Mouse (Mus musculus): Measurements from ENCODE around the gene Elovl5. TPM values are rescaled to one million over a fixed set of nuclear protein-coding genes. Genes with fewer than 3 reads are reported as not detected.

Gene Elovl5
- polyA plus RNA-seq, 1 experiment from 2014 or later = 101 TPM

DNA sequence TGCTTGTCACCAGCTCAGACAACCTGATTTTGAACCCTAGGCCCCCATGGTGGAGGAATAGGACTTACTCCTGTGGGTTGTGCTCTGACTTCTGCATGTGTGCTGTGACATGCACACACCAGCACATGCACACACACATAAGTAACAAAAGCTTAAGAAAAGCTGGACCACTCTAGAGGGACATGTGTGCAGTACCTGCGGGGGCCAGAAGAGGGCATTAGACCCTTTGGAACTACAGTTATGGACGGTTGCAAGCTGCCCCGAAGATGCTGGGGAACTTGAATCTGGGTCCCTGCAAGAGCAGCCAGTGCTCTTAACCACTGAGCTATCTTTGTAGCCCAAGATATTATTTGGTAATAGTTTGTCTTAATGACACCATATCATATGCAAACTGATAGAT, 88.3 kb downstream of the Elovl5 start:
- Histone ChIP-seq H3K27me3 (ENCODE audit: control insufficient read depth, insufficient read depth, low read length) (no peaks in the 10 kb centered on the region), H3K36me3 (ENCODE audit: control insufficient read depth, insufficient read depth, low read length) (no peaks in the 10 kb centered on the region), H3K4me2 (ENCODE audit: low read depth, low read length, severe bottlenecking) (no peak overlapping the region), H3K4me1 (replicated peaks; ENCODE audit: control insufficient read depth, insufficient read depth, low read length) (no peaks in the 10 kb centered on the region), H3K4me3 (ENCODE audit: low read depth, low read length) (no peak overlapping the region), H3K9ac (ENCODE audit: low read length) (no peak overlapping the region), H3K27ac (ENCODE audit: low read depth, low read length) (no peak overlapping the region), H3K9me3 (ENCODE audit: control insufficient read depth, low read length) (no peaks in the 10 kb centered on the region)
- WGBS = 57% methylated on average over 3 of the region's 3 CpGs
- DNase-seq (ENCODE audit: low spot score) = no peak
- no peak for ATAC-seq (replicated peaks; ENCODE audit: low FRiP score)

DNA sequence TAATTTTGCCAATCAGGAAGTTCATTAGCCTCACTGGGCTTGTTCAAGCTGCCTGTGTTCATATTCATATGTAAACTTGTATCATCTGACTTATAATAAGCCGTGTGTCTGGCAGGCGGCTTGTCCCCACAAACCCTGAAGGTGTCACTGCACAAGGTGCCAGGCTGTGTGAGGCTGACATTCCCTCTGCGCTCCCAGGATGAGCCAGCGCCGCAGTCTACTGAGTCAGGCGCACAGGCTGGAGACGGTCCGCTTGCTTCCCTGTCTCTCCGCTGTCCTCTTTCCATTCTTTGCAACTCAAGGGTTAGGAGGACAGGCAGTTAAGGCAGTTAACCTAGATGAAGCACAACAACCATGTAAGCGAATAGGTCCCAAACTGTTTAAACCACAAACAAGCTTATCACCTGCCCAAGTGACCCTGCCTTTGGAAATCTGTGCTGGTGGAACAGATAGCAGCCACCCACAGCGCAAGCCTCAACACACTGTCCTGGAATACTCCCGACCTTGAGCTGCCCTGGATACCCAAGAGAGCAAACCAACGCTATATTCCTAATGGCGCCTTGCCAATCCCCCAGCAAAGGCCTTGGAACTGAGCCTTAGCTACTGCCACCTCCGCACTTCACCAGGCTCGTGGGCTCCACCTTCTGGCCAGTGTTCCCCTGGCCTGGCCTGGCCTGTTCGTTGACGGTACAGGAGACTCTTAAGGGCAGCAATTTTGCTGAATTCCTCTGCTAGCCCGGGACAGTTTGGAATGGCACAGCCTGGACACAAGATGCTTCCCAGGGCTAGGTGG, 89.2 kb downstream of the Elovl5 start:
- ATAC-seq (replicated peaks; ENCODE audit: low FRiP score) = peak; percentile 79
- WGBS = 63% methylated on average over 19 of the region's 19 CpGs
- no peak overlapping the region for H3K9ac ChIP-seq (ENCODE audit: low read length)

DNA sequence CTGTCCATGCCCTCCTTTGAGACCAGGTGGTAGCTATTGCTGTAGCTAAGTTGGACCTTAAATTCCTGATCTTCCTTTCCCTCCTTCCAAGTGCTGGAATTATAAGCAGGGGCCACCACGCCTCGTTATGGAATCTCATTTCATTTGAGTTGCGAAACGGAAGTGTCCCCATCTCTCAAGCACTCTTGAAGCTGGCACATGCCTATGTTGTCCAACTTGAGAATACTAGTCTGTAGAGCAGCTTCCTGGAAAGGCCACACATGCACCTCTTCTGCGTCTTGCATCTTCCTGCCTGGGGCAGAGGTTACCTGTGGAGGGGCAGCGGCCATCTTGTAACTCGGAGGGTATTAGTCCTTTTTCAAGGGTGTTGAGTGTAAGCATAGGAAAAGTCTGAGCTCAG, 92.2 kb downstream of the Elovl5 start:
- H3K9ac ChIP-seq (ENCODE audit: low read length) = no peak overlapping the region
- H3K4me1 ChIP-seq (replicated peaks; ENCODE audit: control insufficient read depth, insufficient read depth, low read length) = no peaks in the 10 kb centered on the region
- H3K27me3 ChIP-seq (ENCODE audit: control insufficient read depth, insufficient read depth, low read length) = no peaks in the 10 kb centered on the region
- ATAC-seq (replicated peaks; ENCODE audit: low FRiP score) (no peak), DNase-seq (ENCODE audit: low spot score) (no peak)
- H3K9me3 ChIP-seq (ENCODE audit: control insufficient read depth, low read length) = no peaks in the 10 kb centered on the region
- H3K4me3 ChIP-seq (ENCODE audit: low read depth, low read length) = no peak overlapping the region
- 92% methylated on average over 7 of the region's 7 CpGs for WGBS
- no peak overlapping the region for H3K27ac ChIP-seq (ENCODE audit: low read depth, low read length)
- H3K36me3 ChIP-seq (ENCODE audit: control insufficient read depth, insufficient read depth, low read length) = no peaks in the 10 kb centered on the region
- H3K4me2 ChIP-seq (ENCODE audit: low read depth, low read length, severe bottlenecking) = no peak overlapping the region

More for the DNA sequence above, 89.2 kb downstream of the Elovl5 start:
- Histone ChIP-seq H3K27ac (ENCODE audit: low read depth, low read length) (no peak overlapping the region), H3K27me3 (ENCODE audit: control insufficient read depth, insufficient read depth, low read length) (no peaks in the 10 kb centered on the region), H3K4me2 (ENCODE audit: low read depth, low read length, severe bottlenecking) (no peak overlapping the region), H3K4me1 (replicated peaks; ENCODE audit: control insufficient read depth, insufficient read depth, low read length) (no peaks in the 10 kb centered on the region), H3K9me3 (ENCODE audit: control insufficient read depth, low read length) (no peaks in the 10 kb centered on the region), H3K36me3 (ENCODE audit: control insufficient read depth, insufficient read depth, low read length) (no peaks in the 10 kb centered on the region), H3K4me3 (ENCODE audit: low read depth, low read length) (no peak overlapping the region)
- peak; percentile 79 for DNase-seq (ENCODE audit: low spot score)

DNA sequence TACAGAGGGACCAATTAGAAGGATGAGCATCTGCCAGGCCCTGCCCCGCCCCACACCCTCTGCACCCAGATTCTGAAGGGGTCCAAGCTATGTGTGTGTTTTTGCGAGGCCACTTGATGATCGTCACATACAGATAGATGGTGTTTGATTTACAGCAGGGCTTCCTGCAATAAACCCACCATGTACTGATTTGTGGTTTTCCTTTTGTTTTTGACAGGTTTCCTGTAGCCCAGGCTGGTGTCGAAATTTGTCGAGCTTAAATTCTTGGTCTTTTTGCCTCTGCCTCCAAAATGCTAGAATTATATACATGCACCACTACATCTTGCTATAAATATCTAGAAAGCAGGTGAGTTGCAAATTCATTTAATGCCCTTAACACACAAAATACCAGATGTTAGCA, 93.0 kb downstream of the Elovl5 start:
- ATAC-seq (replicated peaks; ENCODE audit: low FRiP score) (no peak), DNase-seq (ENCODE audit: low spot score) (no peak)
- no peaks in the 10 kb centered on the region for H3K4me1 ChIP-seq (replicated peaks; ENCODE audit: control insufficient read depth, insufficient read depth, low read length)
- WGBS = 91% methylated on average over 5 of the region's 5 CpGs
- no peaks in the 10 kb centered on the region for H3K27me3 ChIP-seq (ENCODE audit: control insufficient read depth, insufficient read depth, low read length)
- H3K36me3 ChIP-seq (ENCODE audit: control insufficient read depth, insufficient read depth, low read length) = no peaks in the 10 kb centered on the region
- no peak overlapping the region for H3K9ac ChIP-seq (ENCODE audit: low read length)
- H3K27ac ChIP-seq (ENCODE audit: low read depth, low read length) = no peak overlapping the region
- no peak overlapping the region for H3K4me3 ChIP-seq (ENCODE audit: low read depth, low read length)
- no peaks in the 10 kb centered on the region for H3K9me3 ChIP-seq (ENCODE audit: control insufficient read depth, low read length)
- no peak overlapping the region for H3K4me2 ChIP-seq (ENCODE audit: low read depth, low read length, severe bottlenecking)

DNA sequence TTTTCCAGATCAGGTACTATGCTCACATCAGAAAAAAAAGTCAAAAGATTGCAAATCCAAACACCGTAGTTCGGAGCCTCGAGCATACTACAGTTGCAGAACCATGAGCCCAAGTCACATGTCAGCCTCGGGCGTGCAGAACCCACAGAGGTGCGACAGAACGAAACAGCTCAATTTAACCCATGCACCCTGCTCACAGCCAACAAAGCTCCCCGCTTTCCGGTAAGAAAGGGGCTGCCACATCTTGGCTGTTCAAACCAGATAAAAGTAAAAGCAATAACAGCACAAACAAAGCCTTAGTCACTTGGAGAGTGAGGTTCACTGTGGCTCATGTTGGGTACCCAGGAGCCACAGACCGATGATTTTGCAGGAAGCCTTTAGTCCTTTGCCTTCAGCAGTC, 93.5 kb downstream of the Elovl5 start:
- DNase-seq (ENCODE audit: low spot score) = no peak
- Histone ChIP-seq H3K27ac (ENCODE audit: low read depth, low read length) (no peak overlapping the region), H3K9ac (ENCODE audit: low read length) (no peak overlapping the region), H3K27me3 (ENCODE audit: control insufficient read depth, insufficient read depth, low read length) (no peaks in the 10 kb centered on the region), H3K9me3 (ENCODE audit: control insufficient read depth, low read length) (no peaks in the 10 kb centered on the region), H3K4me1 (replicated peaks; ENCODE audit: control insufficient read depth, insufficient read depth, low read length) (no peaks in the 10 kb centered on the region), H3K36me3 (ENCODE audit: control insufficient read depth, insufficient read depth, low read length) (no peaks in the 10 kb centered on the region), H3K4me3 (ENCODE audit: low read depth, low read length) (no peak overlapping the region), H3K4me2 (ENCODE audit: low read depth, low read length, severe bottlenecking) (no peak overlapping the region)
- WGBS = 88% methylated on average over 10 of the region's 10 CpGs
- ATAC-seq (replicated peaks; ENCODE audit: low FRiP score) = no peak

DNA sequence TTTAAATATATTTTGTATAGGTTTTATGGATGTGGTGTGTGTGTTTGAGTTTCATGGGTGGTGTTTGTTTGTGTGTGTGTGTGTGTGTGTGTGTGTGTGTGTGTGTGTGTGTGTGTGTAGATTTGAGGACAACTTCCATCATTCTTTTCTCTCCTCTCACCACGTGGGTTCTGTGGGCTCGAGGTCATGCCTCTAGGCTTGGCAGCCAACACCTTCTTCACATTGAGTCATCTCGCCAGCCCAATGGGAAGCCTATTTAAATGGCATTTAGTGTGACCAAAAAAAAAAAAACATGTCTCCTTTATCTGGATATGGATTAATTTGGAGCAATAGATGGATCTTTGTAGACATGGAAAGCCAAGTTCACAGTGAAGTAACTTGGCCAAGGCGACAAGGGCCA, 94.9 kb downstream of the Elovl5 start:
- Histone ChIP-seq H3K27ac (ENCODE audit: low read depth, low read length) (no peak overlapping the region), H3K4me3 (ENCODE audit: low read depth, low read length) (no peak overlapping the region), H3K9me3 (ENCODE audit: control insufficient read depth, low read length) (no peaks in the 10 kb centered on the region), H3K27me3 (ENCODE audit: control insufficient read depth, insufficient read depth, low read length) (no peaks in the 10 kb centered on the region), H3K36me3 (ENCODE audit: control insufficient read depth, insufficient read depth, low read length) (no peaks in the 10 kb centered on the region), H3K4me2 (ENCODE audit: low read depth, low read length, severe bottlenecking) (no peak overlapping the region), H3K4me1 (replicated peaks; ENCODE audit: control insufficient read depth, insufficient read depth, low read length) (no peaks in the 10 kb centered on the region), H3K9ac (ENCODE audit: low read length) (no peak overlapping the region)
- 87% methylated on average over 4 of the region's 4 CpGs for WGBS
- ATAC-seq (replicated peaks; ENCODE audit: low FRiP score) = no peak
- no peak for DNase-seq (ENCODE audit: low spot score)

DNA sequence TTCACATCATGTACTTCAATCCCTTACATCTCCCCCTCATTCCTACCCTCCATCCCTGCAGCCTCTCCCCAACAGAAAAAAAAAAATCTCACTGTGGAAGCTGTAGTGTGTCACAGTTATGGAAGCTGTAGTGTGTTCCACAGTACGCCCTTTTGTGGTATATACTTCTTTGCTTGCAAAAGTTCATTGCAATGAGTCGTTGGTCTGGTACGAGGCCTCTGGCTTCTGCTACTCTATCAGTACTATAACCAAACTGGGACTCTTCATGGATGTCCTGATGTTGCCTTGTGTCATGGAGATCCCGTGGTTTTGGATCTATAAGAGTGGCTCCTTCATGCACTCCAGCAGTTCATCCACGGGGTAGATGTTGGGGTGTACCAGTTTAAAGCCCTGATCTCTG, 95.5 kb downstream of the Elovl5 start:
- Histone ChIP-seq H3K9me3 (ENCODE audit: control insufficient read depth, low read length) (no peaks in the 10 kb centered on the region), H3K36me3 (ENCODE audit: control insufficient read depth, insufficient read depth, low read length) (no peaks in the 10 kb centered on the region), H3K9ac (ENCODE audit: low read length) (no peak overlapping the region), H3K27ac (ENCODE audit: low read depth, low read length) (no peak overlapping the region), H3K4me3 (ENCODE audit: low read depth, low read length) (no peak overlapping the region), H3K4me1 (replicated peaks; ENCODE audit: control insufficient read depth, insufficient read depth, low read length) (no peaks in the 10 kb centered on the region), H3K27me3 (ENCODE audit: control insufficient read depth, insufficient read depth, low read length) (no peaks in the 10 kb centered on the region), H3K4me2 (ENCODE audit: low read depth, low read length, severe bottlenecking) (no peak overlapping the region)
- 84% methylated on average over 5 of the region's 5 CpGs for WGBS
- peak; percentile 2 for DNase-seq (ENCODE audit: low spot score)
- ATAC-seq (replicated peaks; ENCODE audit: low FRiP score) = no peak

DNA sequence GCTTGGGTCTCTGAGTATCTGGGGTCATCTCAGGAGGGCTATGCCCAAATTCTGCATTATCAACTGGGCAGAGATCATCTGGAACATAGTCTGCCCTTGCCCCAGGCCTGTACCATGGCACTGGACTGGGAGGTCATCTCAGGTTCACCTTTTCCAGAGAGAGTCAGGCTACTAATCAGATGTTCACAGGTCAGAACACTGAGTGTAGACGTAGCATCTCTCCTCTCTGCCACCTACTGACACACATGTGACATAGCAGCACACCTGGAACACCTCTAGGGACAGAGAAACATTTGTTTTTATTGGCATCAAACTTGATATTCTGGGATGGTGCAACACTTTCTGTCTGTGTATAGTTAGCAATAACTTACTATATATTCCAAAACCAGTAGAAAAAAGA, 96.6 kb downstream of the Elovl5 start:
- no peak for ATAC-seq (replicated peaks; ENCODE audit: low FRiP score)
- H3K36me3 ChIP-seq (ENCODE audit: control insufficient read depth, insufficient read depth, low read length) = no peaks in the 10 kb centered on the region
- H3K27me3 ChIP-seq (ENCODE audit: control insufficient read depth, insufficient read depth, low read length) = no peaks in the 10 kb centered on the region
- WGBS = 35% methylated on average over 1 of the region's 1 CpGs
- H3K4me3 ChIP-seq (ENCODE audit: low read depth, low read length) = no peak overlapping the region
- H3K4me1 ChIP-seq (replicated peaks; ENCODE audit: control insufficient read depth, insufficient read depth, low read length) = no peaks in the 10 kb centered on the region
- no peak overlapping the region for H3K9ac ChIP-seq (ENCODE audit: low read length)
- no peak overlapping the region for H3K27ac ChIP-seq (ENCODE audit: low read depth, low read length)
- no peak overlapping the region for H3K4me2 ChIP-seq (ENCODE audit: low read depth, low read length, severe bottlenecking)
- H3K9me3 ChIP-seq (ENCODE audit: control insufficient read depth, low read length) = no peaks in the 10 kb centered on the region
- no peak for DNase-seq (ENCODE audit: low spot score)

DNA sequence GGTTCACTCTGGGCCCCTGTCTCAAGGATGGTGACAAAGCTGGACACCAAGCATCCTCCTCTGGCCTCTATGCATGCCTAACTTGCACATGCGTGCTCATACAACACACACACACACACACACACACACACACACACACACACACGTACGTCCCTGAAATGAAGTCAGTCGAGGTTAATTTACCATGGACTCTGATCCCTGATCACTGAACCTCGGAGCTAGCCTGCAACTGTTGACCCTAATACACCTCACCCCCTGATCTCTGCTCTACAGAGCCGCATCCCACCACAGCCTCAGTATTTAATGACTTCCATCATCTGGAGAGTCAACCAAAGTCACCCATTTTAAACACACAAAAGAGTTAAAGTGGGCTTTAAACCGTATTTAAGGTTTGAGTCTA, 98.7 kb downstream of the Elovl5 start:
- Histone ChIP-seq H3K9ac (ENCODE audit: low read length) (no peak overlapping the region), H3K36me3 (ENCODE audit: control insufficient read depth, insufficient read depth, low read length) (no peaks in the 10 kb centered on the region), H3K27me3 (ENCODE audit: control insufficient read depth, insufficient read depth, low read length) (no peaks in the 10 kb centered on the region), H3K4me2 (ENCODE audit: low read depth, low read length, severe bottlenecking) (no peak overlapping the region), H3K27ac (ENCODE audit: low read depth, low read length) (no peak overlapping the region), H3K4me1 (replicated peaks; ENCODE audit: control insufficient read depth, insufficient read depth, low read length) (no peaks in the 10 kb centered on the region), H3K4me3 (ENCODE audit: low read depth, low read length) (no peak overlapping the region), H3K9me3 (ENCODE audit: control insufficient read depth, low read length) (no peaks in the 10 kb centered on the region)
- WGBS = 91% methylated on average over 7 of the region's 7 CpGs
- no peak for DNase-seq (ENCODE audit: low spot score)
- no peak for ATAC-seq (replicated peaks; ENCODE audit: low FRiP score)
